Mouse (Mus musculus): Measurements from ENCODE around the gene Epb41l5. TPM values are rescaled to one million over a fixed set of nuclear protein-coding genes. Genes with fewer than 3 reads are reported as not detected.

Gene Epb41l5
- polyA plus RNA-seq, 1 experiment from 2014 or later: 16.8 TPM

DNA sequence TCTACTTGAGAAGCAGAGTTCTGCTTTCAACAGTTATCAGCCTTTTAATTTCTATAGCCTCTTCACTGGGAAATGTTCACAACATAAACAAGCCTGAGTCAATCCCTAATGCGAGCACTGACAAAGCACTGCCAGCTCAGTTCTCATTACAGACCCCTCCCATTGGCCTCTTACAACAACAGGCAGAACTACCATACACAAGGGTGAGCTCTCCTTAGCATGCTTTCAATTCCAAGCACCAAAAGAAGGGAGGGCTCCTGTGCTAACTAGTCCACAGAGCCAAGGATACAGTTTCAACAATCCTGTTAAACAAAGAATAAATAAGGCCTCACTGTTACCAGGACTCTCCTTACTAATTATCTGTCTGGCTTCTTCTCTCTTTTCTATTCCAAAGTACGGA, 24.4 kb downstream of the Epb41l5 start:
- H3K4me3 ChIP-seq (ENCODE audit: low read depth, low read length): no peak overlapping the region
- 10% methylated on average over 2 of the region's 2 CpGs for WGBS
- H3K27me3 ChIP-seq (replicated peaks; ENCODE audit: control insufficient read depth, insufficient read depth, low read length): no peaks in the 10 kb centered on the region
- no peak overlapping the region for H3K27ac ChIP-seq (ENCODE audit: low read depth, low read length)
- H3K9ac ChIP-seq (ENCODE audit: low read length): no peak overlapping the region
- peak; percentile 18 for DNase-seq (ENCODE audit: low spot score)
- no peaks in the 10 kb centered on the region for H3K4me1 ChIP-seq (ENCODE audit: control insufficient read depth, insufficient read depth, low read length)
- no peak for ATAC-seq
- H3K9me3 ChIP-seq (replicated peaks; ENCODE audit: control insufficient read depth, low read length): no peaks in the 10 kb centered on the region
- no peak overlapping the region for H3K4me2 ChIP-seq (ENCODE audit: low read length)
- peaks cover 4% of the 10 kb centered on the region; the same call in 1 of the 2 replicates for H3K36me3 ChIP-seq (ENCODE audit: control insufficient read depth, insufficient read depth, low read length)

- H3K36me3 ChIP-seq (ENCODE audit: control insufficient read depth, insufficient read depth, low read length): peaks cover 18% of the 10 kb centered on the region
- H3K27ac ChIP-seq (ENCODE audit: low read depth, low read length): no peak overlapping the region
- H3K4me3 ChIP-seq (ENCODE audit: low read depth, low read length): no peak overlapping the region
- 95% methylated on average over 3 of the region's 3 CpGs for WGBS
- no peaks in the 10 kb centered on the region for H3K27me3 ChIP-seq (replicated peaks; ENCODE audit: control insufficient read depth, insufficient read depth, low read length)
- H3K9me3 ChIP-seq (replicated peaks; ENCODE audit: control insufficient read depth, low read length): no peaks in the 10 kb centered on the region
- no peak overlapping the region for H3K9ac ChIP-seq (ENCODE audit: low read length)
- H3K4me1 ChIP-seq (ENCODE audit: control insufficient read depth, insufficient read depth, low read length): no peaks in the 10 kb centered on the region
- DNase-seq (ENCODE audit: low spot score): no peak
- ATAC-seq: no peak
- H3K4me2 ChIP-seq (ENCODE audit: low read length): no peak overlapping the region
Measured at GRCm38 (mm10) chr1:119605396-119605795, 43.4 kb downstream of the Epb41l5 start.

DNA sequence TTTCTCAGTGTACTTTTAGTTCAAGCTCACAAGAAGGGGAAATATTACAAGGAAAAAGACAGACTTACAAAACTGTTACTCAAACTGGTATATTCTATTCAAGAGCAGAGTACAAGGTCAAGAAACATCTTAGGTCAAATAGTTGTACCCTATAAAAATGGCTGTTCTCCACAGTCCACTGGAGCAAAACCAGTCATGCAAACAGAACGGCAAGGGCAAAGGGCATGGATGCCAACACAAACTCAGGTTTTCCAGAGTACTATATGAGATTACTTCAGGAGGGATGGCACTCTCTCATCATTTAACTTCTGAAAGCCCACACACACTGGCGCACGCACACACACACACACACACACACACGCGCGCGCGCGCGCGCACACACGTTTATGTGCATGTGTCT, 46.4 kb downstream of the Epb41l5 start:
- Histone ChIP-seq H3K4me1 (ENCODE audit: control insufficient read depth, insufficient read depth, low read length) (no peaks in the 10 kb centered on the region), H3K36me3 (ENCODE audit: control insufficient read depth, insufficient read depth, low read length) (peaks cover 11% of the 10 kb centered on the region), H3K4me2 (ENCODE audit: low read length) (no peak overlapping the region), H3K9ac (ENCODE audit: low read length) (no peak overlapping the region), H3K4me3 (ENCODE audit: low read depth, low read length) (no peak overlapping the region), H3K9me3 (replicated peaks; ENCODE audit: control insufficient read depth, low read length) (no peaks in the 10 kb centered on the region), H3K27me3 (replicated peaks; ENCODE audit: control insufficient read depth, insufficient read depth, low read length) (no peaks in the 10 kb centered on the region), H3K27ac (ENCODE audit: low read depth, low read length) (no peak overlapping the region)
- WGBS: 98% methylated on average over 12 of the region's 12 CpGs
- no peak for ATAC-seq
- DNase-seq (ENCODE audit: low spot score): no peak

DNA sequence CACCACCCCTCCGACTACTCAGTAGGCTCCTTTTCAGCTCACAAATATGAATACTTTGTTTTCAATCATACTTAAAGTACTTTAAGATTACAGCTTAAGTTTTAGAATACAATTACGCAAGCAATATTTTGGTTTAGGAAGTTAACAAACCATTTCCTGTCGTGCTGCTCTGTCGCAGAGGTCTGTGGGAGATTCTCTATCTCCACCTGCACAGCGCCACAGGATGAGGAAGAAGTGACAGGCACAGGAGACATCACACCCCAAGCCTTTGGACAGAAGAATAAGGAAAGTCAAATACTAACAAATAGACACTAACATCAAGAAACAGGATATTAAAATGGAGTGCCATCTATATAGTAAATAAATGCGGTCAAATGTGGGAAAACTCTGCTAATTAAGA, 49.9 kb downstream of the Epb41l5 start:
- WGBS: 97% methylated on average over 6 of the region's 6 CpGs

DNA sequence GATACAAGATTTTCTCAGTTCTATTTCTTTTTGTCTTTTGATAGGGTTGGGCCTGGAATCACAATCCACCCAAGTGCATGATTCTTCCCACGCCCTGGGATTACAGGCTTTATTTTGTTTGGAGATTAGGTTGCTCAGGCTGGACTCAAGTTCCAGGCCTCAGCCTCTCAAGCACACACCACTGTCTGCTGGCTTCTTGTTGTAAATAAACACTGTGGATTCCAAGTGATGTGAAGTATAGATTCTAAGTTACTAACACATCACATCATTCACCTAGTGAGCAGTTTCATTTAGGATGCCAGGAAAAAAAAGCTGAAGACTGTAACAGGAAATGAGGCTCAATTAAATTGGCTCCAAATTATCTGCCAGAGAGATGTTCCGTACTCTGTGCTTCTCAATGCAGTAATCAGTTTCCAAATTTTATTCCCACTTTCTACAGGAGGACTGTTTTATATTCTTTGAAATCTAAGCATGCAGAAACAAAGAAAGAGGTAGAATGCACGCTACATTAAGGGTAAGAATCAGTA, 51.8 kb downstream of the Epb41l5 start:
- H3K9ac ChIP-seq (ENCODE audit: low read length): no peak overlapping the region
- no peak overlapping the region for H3K4me3 ChIP-seq (ENCODE audit: low read depth, low read length)
- no peaks in the 10 kb centered on the region for H3K9me3 ChIP-seq (replicated peaks; ENCODE audit: control insufficient read depth, low read length)
- no peak for ATAC-seq
- H3K36me3 ChIP-seq (ENCODE audit: control insufficient read depth, insufficient read depth, low read length): peaks cover 8% of the 10 kb centered on the region; the same call in 1 of the 2 replicates
- DNase-seq (ENCODE audit: low spot score): no peak
- no peak overlapping the region for H3K27ac ChIP-seq (ENCODE audit: low read depth, low read length)
- no peaks in the 10 kb centered on the region for H3K27me3 ChIP-seq (replicated peaks; ENCODE audit: control insufficient read depth, insufficient read depth, low read length)
- WGBS: 79% methylated on average over 3 of the region's 3 CpGs
- no peak overlapping the region for H3K4me2 ChIP-seq (ENCODE audit: low read length)
- no peaks in the 10 kb centered on the region for H3K4me1 ChIP-seq (ENCODE audit: control insufficient read depth, insufficient read depth, low read length)

More for the DNA sequence above, 49.9 kb downstream of the Epb41l5 start:
- no peak for DNase-seq (ENCODE audit: low spot score)
- H3K9me3 ChIP-seq (replicated peaks; ENCODE audit: control insufficient read depth, low read length): no peaks in the 10 kb centered on the region
- H3K27me3 ChIP-seq (replicated peaks; ENCODE audit: control insufficient read depth, insufficient read depth, low read length): no peaks in the 10 kb centered on the region
- H3K4me2 ChIP-seq (ENCODE audit: low read length): no peak overlapping the region
- no peak overlapping the region for H3K4me3 ChIP-seq (ENCODE audit: low read depth, low read length)
- H3K4me1 ChIP-seq (ENCODE audit: control insufficient read depth, insufficient read depth, low read length): no peaks in the 10 kb centered on the region
- H3K27ac ChIP-seq (ENCODE audit: low read depth, low read length): no peak overlapping the region
- no peak overlapping the region for H3K9ac ChIP-seq (ENCODE audit: low read length)
- no peak for ATAC-seq
- H3K36me3 ChIP-seq (ENCODE audit: control insufficient read depth, insufficient read depth, low read length): peaks cover 11% of the 10 kb centered on the region

- ATAC-seq (no peak), DNase-seq (ENCODE audit: low spot score) (no peak)
- Histone ChIP-seq H3K27ac (ENCODE audit: low read depth, low read length) (no peak overlapping the region), H3K27me3 (replicated peaks; ENCODE audit: control insufficient read depth, insufficient read depth, low read length) (no peaks in the 10 kb centered on the region), H3K9ac (ENCODE audit: low read length) (no peak overlapping the region), H3K9me3 (replicated peaks; ENCODE audit: control insufficient read depth, low read length) (no peaks in the 10 kb centered on the region), H3K36me3 (ENCODE audit: control insufficient read depth, insufficient read depth, low read length) (no peaks in the 10 kb centered on the region), H3K4me3 (ENCODE audit: low read depth, low read length) (no peak overlapping the region), H3K4me1 (ENCODE audit: control insufficient read depth, insufficient read depth, low read length) (no peaks in the 10 kb centered on the region), H3K4me2 (ENCODE audit: low read length) (no peak overlapping the region)
- WGBS: 95% methylated on average over 2 of the region's 2 CpGs
Measured at GRCm38 (mm10) chr1:119590041-119590440, 58.8 kb downstream of the Epb41l5 start.

DNA sequence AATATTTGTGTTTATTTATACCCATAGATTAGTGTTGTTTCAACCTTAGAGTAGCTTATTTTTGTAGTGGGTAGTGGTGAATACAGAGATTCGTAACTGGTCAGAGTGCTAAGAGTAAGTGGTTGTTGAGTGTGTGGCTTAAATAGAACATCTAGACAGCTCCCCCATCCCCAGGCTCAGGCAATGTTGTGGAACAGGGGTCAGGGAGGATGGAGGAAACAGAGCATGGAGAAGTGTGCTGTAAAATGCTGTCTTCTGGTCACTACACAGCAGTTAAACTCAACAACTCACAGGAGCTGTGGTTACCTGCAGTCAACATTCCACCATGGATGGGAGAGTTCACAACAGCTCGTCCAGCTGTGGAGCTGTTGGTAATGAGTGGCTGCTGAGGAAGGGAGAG, 63.8 kb downstream of the Epb41l5 start:
- no peak overlapping the region for H3K4me3 ChIP-seq (ENCODE audit: low read depth, low read length)
- WGBS: 93% methylated on average over 2 of the region's 2 CpGs
- no peaks in the 10 kb centered on the region for H3K27me3 ChIP-seq (replicated peaks; ENCODE audit: control insufficient read depth, insufficient read depth, low read length)
- H3K9me3 ChIP-seq (replicated peaks; ENCODE audit: control insufficient read depth, low read length): no peaks in the 10 kb centered on the region
- no peaks in the 10 kb centered on the region for H3K36me3 ChIP-seq (ENCODE audit: control insufficient read depth, insufficient read depth, low read length)
- DNase-seq (ENCODE audit: low spot score) (no peak), ATAC-seq (no peak)
- H3K9ac ChIP-seq (ENCODE audit: low read length): no peak overlapping the region
- H3K4me2 ChIP-seq (ENCODE audit: low read length): no peak overlapping the region
- H3K4me1 ChIP-seq (ENCODE audit: control insufficient read depth, insufficient read depth, low read length): no peaks in the 10 kb centered on the region
- no peak overlapping the region for H3K27ac ChIP-seq (ENCODE audit: low read depth, low read length)

- DNase-seq (ENCODE audit: low spot score) (no peak), ATAC-seq (no peak)
- no peak overlapping the region for H3K4me3 ChIP-seq (ENCODE audit: low read depth, low read length)
- no peak overlapping the region for H3K27ac ChIP-seq (ENCODE audit: low read depth, low read length)
- no peaks in the 10 kb centered on the region for H3K9me3 ChIP-seq (replicated peaks; ENCODE audit: control insufficient read depth, low read length)
- H3K4me1 ChIP-seq (ENCODE audit: control insufficient read depth, insufficient read depth, low read length): no peaks in the 10 kb centered on the region
- no peaks in the 10 kb centered on the region for H3K27me3 ChIP-seq (replicated peaks; ENCODE audit: control insufficient read depth, insufficient read depth, low read length)
- WGBS: 89% methylated on average over 1 of the region's 1 CpGs
- no peak overlapping the region for H3K4me2 ChIP-seq (ENCODE audit: low read length)
- no peak overlapping the region for H3K9ac ChIP-seq (ENCODE audit: low read length)
- peaks cover 21% of the 10 kb centered on the region; the same call in 1 of the 2 replicates for H3K36me3 ChIP-seq (ENCODE audit: control insufficient read depth, insufficient read depth, low read length)
Measured at GRCm38 (mm10) chr1:119570134-119570533, 78.7 kb downstream of the Epb41l5 start.

- H3K4me1 ChIP-seq (ENCODE audit: control insufficient read depth, insufficient read depth, low read length): no peaks in the 10 kb centered on the region
- ATAC-seq (no peak), DNase-seq (ENCODE audit: low spot score) (no peak)
- peaks cover 15% of the 10 kb centered on the region; the same call in 1 of the 2 replicates for H3K36me3 ChIP-seq (ENCODE audit: control insufficient read depth, insufficient read depth, low read length)
- H3K27me3 ChIP-seq (replicated peaks; ENCODE audit: control insufficient read depth, insufficient read depth, low read length): no peaks in the 10 kb centered on the region
- WGBS: 95% methylated on average over 4 of the region's 4 CpGs
- H3K9ac ChIP-seq (ENCODE audit: low read length): no peak overlapping the region
- no peak overlapping the region for H3K4me2 ChIP-seq (ENCODE audit: low read length)
- no peak overlapping the region for H3K27ac ChIP-seq (ENCODE audit: low read depth, low read length)
- H3K4me3 ChIP-seq (ENCODE audit: low read depth, low read length): no peak overlapping the region
- no peaks in the 10 kb centered on the region for H3K9me3 ChIP-seq (replicated peaks; ENCODE audit: control insufficient read depth, low read length)
Measured at GRCm38 (mm10) chr1:119565531-119565930, 83.3 kb downstream of the Epb41l5 start.
